Mouse (Mus musculus) kidney, postnatal 10 days (tissue): ENCODE measurements around the gene Zfp39.
A peak's percentile ranks its signal among the peaks of the same experiment; 100 is the strongest.

ENCODE experiments used
- DNase-seq: peaks from one replicate; pipeline ENCODE4 v3.0.0; 2021; ENCODE audit warnings: mixed read lengths

Gene Zfp39

GRCm38 (mm10) chr11:58903511-58904409 lies at the start of gene Zfp39:
Gene Zfp39 (minus strand): TSS chr11:58904225.
- peak; percentile 97 for DNase-seq

GRCm38 (mm10) chr11:58953351-58954169 lies 49.5 kb upstream of the Zfp39 start:
- peak; percentile 46 for DNase-seq

- DNase-seq: no peak
Measured at GRCm38 (mm10) chr11:58951210-58951609, 47.2 kb upstream of the Zfp39 start.

- DNase-seq: no peak
Measured at GRCm38 (mm10) chr11:58949480-58950431, 45.7 kb upstream of the Zfp39 start.

- peak; percentile 64 for DNase-seq
Measured at GRCm38 (mm10) chr11:58948542-58949479, 44.8 kb upstream of the Zfp39 start, which contains the start of gene Hist3h2ba. Gene Hist3h2ba (plus strand): TSS chr11:58948920.

- DNase-seq: no peak
Measured at GRCm38 (mm10) chr11:58947798-58948528, 43.9 kb upstream of the Zfp39 start.

- no peak for DNase-seq
Measured at GRCm38 (mm10) chr11:58947306-58947705, 43.3 kb upstream of the Zfp39 start.

- no peak for DNase-seq
Measured at GRCm38 (mm10) chr11:58944136-58944535, 40.1 kb upstream of the Zfp39 start.

- DNase-seq: no peak
Measured at GRCm38 (mm10) chr11:58939088-58939439, 35.0 kb upstream of the Zfp39 start.

- DNase-seq: peak; percentile 95
Measured at GRCm38 (mm10) chr11:58938322-58939087, 34.5 kb upstream of the Zfp39 start, which contains the start of gene Rnf187. Gene Rnf187 (minus strand): TSS chr11:58938916.

- DNase-seq: peak; percentile 34
Measured at GRCm38 (mm10) chr11:58937909-58938308, 33.9 kb upstream of the Zfp39 start.

GRCm38 (mm10) chr11:58931576-58931975 lies 27.6 kb upstream of the Zfp39 start:
- DNase-seq: no peak

- DNase-seq: no peak
Measured at GRCm38 (mm10) chr11:58930254-58930653, 26.2 kb upstream of the Zfp39 start.

GRCm38 (mm10) chr11:58929641-58930040 lies 25.6 kb upstream of the Zfp39 start:
- DNase-seq: peak; percentile 36

- no peak for DNase-seq
Measured at GRCm38 (mm10) chr11:58929055-58929454, 25.0 kb upstream of the Zfp39 start.

- peak; percentile 70 for DNase-seq
Measured at GRCm38 (mm10) chr11:58927790-58928651, 24.0 kb upstream of the Zfp39 start.

- no peak for DNase-seq
Measured at GRCm38 (mm10) chr11:58927053-58927452, 23.0 kb upstream of the Zfp39 start.

GRCm38 (mm10) chr11:58926651-58927050 lies 22.6 kb upstream of the Zfp39 start:
- peak; percentile 24 for DNase-seq

GRCm38 (mm10) chr11:58922420-58922819 lies 18.4 kb upstream of the Zfp39 start:
- no peak for DNase-seq
